Mouse (Mus musculus): ENCODE results near the gene Tab1. TPM values are rescaled to one million over a fixed set of nuclear protein-coding genes. Genes with fewer than 3 reads are reported as not detected.

The Tab1 gene
- polyA plus RNA-seq, 1 experiment from 2014 or later: 28.7 TPM

GRCm38 (mm10) chr15:80099477-80099876, 33.5 kb upstream of the Tab1 start:
- DNase-seq (ENCODE audit: low spot score) (no peak), ATAC-seq (replicated peaks; ENCODE audit: low FRiP score) (no peak)
- 79% methylated on average over 3 of the region's 3 CpGs for WGBS
- H3K9me3 ChIP-seq (ENCODE audit: control insufficient read depth, low read length): no peaks in the 10 kb centered on the region
- H3K4me1 ChIP-seq (replicated peaks; ENCODE audit: control insufficient read depth, insufficient read depth, low read length): peaks cover 40% of the 10 kb centered on the region
- no peak overlapping the region for H3K4me2 ChIP-seq
- H3K9ac ChIP-seq (ENCODE audit: low read depth, low read length): no peak overlapping the region
- no peaks in the 10 kb centered on the region; the same call in 1 of the 2 replicates for H3K27me3 ChIP-seq (replicated peaks; ENCODE audit: control insufficient read depth, insufficient read depth, low read length)
- H3K4me3 ChIP-seq (ENCODE audit: low read depth, low read length): no peak overlapping the region
- H3K27ac ChIP-seq (ENCODE audit: low read depth, low read length): no peak overlapping the region
- H3K36me3 ChIP-seq (ENCODE audit: control insufficient read depth, insufficient read depth, low read length): no peaks in the 10 kb centered on the region

GRCm38 (mm10) chr15:80100196-80100595, 32.7 kb upstream of the Tab1 start:
- WGBS: 78% methylated on average over 3 of the region's 3 CpGs
- H3K27ac ChIP-seq (ENCODE audit: low read depth, low read length): no peak overlapping the region

GRCm38 (mm10) chr15:80100871-80101270, 32.1 kb upstream of the Tab1 start:
- H3K9ac ChIP-seq (ENCODE audit: low read depth, low read length): no peak overlapping the region
- H3K36me3 ChIP-seq (ENCODE audit: control insufficient read depth, insufficient read depth, low read length): no peaks in the 10 kb centered on the region
- no peaks in the 10 kb centered on the region for H3K9me3 ChIP-seq (ENCODE audit: control insufficient read depth, low read length)
- WGBS: 73% methylated on average over 10 of the region's 10 CpGs
- no peak overlapping the region for H3K27ac ChIP-seq (ENCODE audit: low read depth, low read length)
- H3K4me2 ChIP-seq: no peak overlapping the region
- H3K4me1 ChIP-seq (replicated peaks; ENCODE audit: control insufficient read depth, insufficient read depth, low read length): peaks cover 49% of the 10 kb centered on the region
- no peak overlapping the region for H3K4me3 ChIP-seq (ENCODE audit: low read depth, low read length)
- ATAC-seq (replicated peaks; ENCODE audit: low FRiP score): no peak
- no peaks in the 10 kb centered on the region; the same call in 1 of the 2 replicates for H3K27me3 ChIP-seq (replicated peaks; ENCODE audit: control insufficient read depth, insufficient read depth, low read length)
- DNase-seq (ENCODE audit: low spot score): no peak

More at GRCm38 (mm10) chr15:80100196-80100595, 32.7 kb upstream of the Tab1 start:
- Histone ChIP-seq H3K4me1 (replicated peaks; ENCODE audit: control insufficient read depth, insufficient read depth, low read length) (peaks cover 47% of the 10 kb centered on the region), H3K27me3 (replicated peaks; ENCODE audit: control insufficient read depth, insufficient read depth, low read length) (no peaks in the 10 kb centered on the region; the same call in 1 of the 2 replicates), H3K4me3 (ENCODE audit: low read depth, low read length) (no peak overlapping the region), H3K4me2 (no peak overlapping the region), H3K36me3 (ENCODE audit: control insufficient read depth, insufficient read depth, low read length) (no peaks in the 10 kb centered on the region), H3K9ac (ENCODE audit: low read depth, low read length) (no peak overlapping the region), H3K9me3 (ENCODE audit: control insufficient read depth, low read length) (no peaks in the 10 kb centered on the region)
- DNase-seq (ENCODE audit: low spot score) (no peak), ATAC-seq (replicated peaks; ENCODE audit: low FRiP score) (no peak)

GRCm38 (mm10) chr15:80101503-80101902, 31.4 kb upstream of the Tab1 start:
- no peak for ATAC-seq (replicated peaks; ENCODE audit: low FRiP score)
- no peak overlapping the region for H3K4me3 ChIP-seq (ENCODE audit: low read depth, low read length)
- H3K4me1 ChIP-seq (replicated peaks; ENCODE audit: control insufficient read depth, insufficient read depth, low read length): peaks cover 44% of the 10 kb centered on the region
- H3K27ac ChIP-seq (ENCODE audit: low read depth, low read length): no peak overlapping the region
- H3K4me2 ChIP-seq: no peak overlapping the region
- no peaks in the 10 kb centered on the region for H3K9me3 ChIP-seq (ENCODE audit: control insufficient read depth, low read length)
- no peaks in the 10 kb centered on the region; the same call in 1 of the 2 replicates for H3K27me3 ChIP-seq (replicated peaks; ENCODE audit: control insufficient read depth, insufficient read depth, low read length)
- H3K36me3 ChIP-seq (ENCODE audit: control insufficient read depth, insufficient read depth, low read length): no peaks in the 10 kb centered on the region
- H3K9ac ChIP-seq (ENCODE audit: low read depth, low read length): no peak overlapping the region
- 85% methylated on average over 6 of the region's 6 CpGs for WGBS
- no peak for DNase-seq (ENCODE audit: low spot score)

- Histone ChIP-seq H3K4me1 (replicated peaks; ENCODE audit: control insufficient read depth, insufficient read depth, low read length) (peaks cover 35% of the 10 kb centered on the region), H3K27me3 (replicated peaks; ENCODE audit: control insufficient read depth, insufficient read depth, low read length) (no peaks in the 10 kb centered on the region; the same call in 1 of the 2 replicates)
Measured at GRCm38 (mm10) chr15:80102495-80102894, 30.4 kb upstream of the Tab1 start.

GRCm38 (mm10) chr15:80105490-80106410, 27.2 kb upstream of the Tab1 start:
- Histone ChIP-seq H3K27ac (ENCODE audit: low read depth, low read length) (peak overlapping the region; percentile 17; the same call in 1 of the 2 replicates), H3K9ac (ENCODE audit: low read depth, low read length) (no peak overlapping the region), H3K4me1 (replicated peaks; ENCODE audit: control insufficient read depth, insufficient read depth, low read length) (peaks cover 15% of the 10 kb centered on the region), H3K4me2 (peak overlapping the region; percentile 3; the same call in 1 of the 2 replicates), H3K4me3 (ENCODE audit: low read depth, low read length) (no peak overlapping the region), H3K36me3 (ENCODE audit: control insufficient read depth, insufficient read depth, low read length) (no peaks in the 10 kb centered on the region), H3K27me3 (replicated peaks; ENCODE audit: control insufficient read depth, insufficient read depth, low read length) (no peaks in the 10 kb centered on the region; the same call in 1 of the 2 replicates), H3K9me3 (ENCODE audit: control insufficient read depth, low read length) (no peaks in the 10 kb centered on the region)
- DNase-seq (ENCODE audit: low spot score) (no peak), ATAC-seq (replicated peaks; ENCODE audit: low FRiP score) (peak; percentile 64)
- 61% methylated on average over 12 of the region's 12 CpGs for WGBS

More at GRCm38 (mm10) chr15:80102495-80102894, 30.4 kb upstream of the Tab1 start:
- H3K4me2 ChIP-seq: no peak overlapping the region
- H3K36me3 ChIP-seq (ENCODE audit: control insufficient read depth, insufficient read depth, low read length): no peaks in the 10 kb centered on the region
- no peak overlapping the region for H3K27ac ChIP-seq (ENCODE audit: low read depth, low read length)
- no peaks in the 10 kb centered on the region for H3K9me3 ChIP-seq (ENCODE audit: control insufficient read depth, low read length)
- H3K9ac ChIP-seq (ENCODE audit: low read depth, low read length): no peak overlapping the region
- DNase-seq (ENCODE audit: low spot score) (no peak), ATAC-seq (replicated peaks; ENCODE audit: low FRiP score) (no peak)
- 76% methylated on average over 6 of the region's 6 CpGs for WGBS
- H3K4me3 ChIP-seq (ENCODE audit: low read depth, low read length): no peak overlapping the region

- Histone ChIP-seq H3K9ac (ENCODE audit: low read depth, low read length) (no peak overlapping the region), H3K27ac (ENCODE audit: low read depth, low read length) (no peak overlapping the region), H3K36me3 (ENCODE audit: control insufficient read depth, insufficient read depth, low read length) (no peaks in the 10 kb centered on the region), H3K4me2 (no peak overlapping the region), H3K27me3 (replicated peaks; ENCODE audit: control insufficient read depth, insufficient read depth, low read length) (no peaks in the 10 kb centered on the region), H3K9me3 (ENCODE audit: control insufficient read depth, low read length) (no peaks in the 10 kb centered on the region), H3K4me3 (ENCODE audit: low read depth, low read length) (no peak overlapping the region), H3K4me1 (replicated peaks; ENCODE audit: control insufficient read depth, insufficient read depth, low read length) (peaks cover 15% of the 10 kb centered on the region)
- 93% methylated on average over 8 of the region's 8 CpGs for WGBS
- DNase-seq (ENCODE audit: low spot score) (no peak), ATAC-seq (replicated peaks; ENCODE audit: low FRiP score) (no peak)
Measured at GRCm38 (mm10) chr15:80107143-80107542, 25.8 kb upstream of the Tab1 start.

GRCm38 (mm10) chr15:80107575-80107974, 25.4 kb upstream of the Tab1 start:
- no peaks in the 10 kb centered on the region for H3K27me3 ChIP-seq (replicated peaks; ENCODE audit: control insufficient read depth, insufficient read depth, low read length)
- no peak overlapping the region for H3K4me2 ChIP-seq
- no peak overlapping the region for H3K9ac ChIP-seq (ENCODE audit: low read depth, low read length)
- ATAC-seq (replicated peaks; ENCODE audit: low FRiP score) (no peak), DNase-seq (ENCODE audit: low spot score) (no peak)
- peaks cover 15% of the 10 kb centered on the region for H3K4me1 ChIP-seq (replicated peaks; ENCODE audit: control insufficient read depth, insufficient read depth, low read length)
- WGBS: 81% methylated on average over 3 of the region's 3 CpGs
- no peaks in the 10 kb centered on the region for H3K9me3 ChIP-seq (ENCODE audit: control insufficient read depth, low read length)
- H3K36me3 ChIP-seq (ENCODE audit: control insufficient read depth, insufficient read depth, low read length): no peaks in the 10 kb centered on the region
- no peak overlapping the region for H3K27ac ChIP-seq (ENCODE audit: low read depth, low read length)
- no peak overlapping the region for H3K4me3 ChIP-seq (ENCODE audit: low read depth, low read length)

Data from liver, embryonic 11.5 days (tissue).